Mouse (Mus musculus) embryonic fibroblast, embryonic 13.5 days (primary cell): ENCODE results near the gene Triap1. TPM values are rescaled to one million over a fixed set of nuclear protein-coding genes. Genes with fewer than 3 reads are reported as not detected.
"Not testable (repeated sequence)": the region's sequence is repeated elsewhere in the genome, so short reads cannot be mapped to it uniquely, and the experiment has no call there.

Source experiments
- H3K27ac ChIP-seq: 2 replicates; pipeline ENCODE4 v1.5.1; 2012; ENCODE audit warnings: low read length, control low read depth, inconsistent platforms; ENCODE audit not compliant: insufficient read depth
- H3K4me1 ChIP-seq: 2 replicates; pipeline ENCODE4 v1.6.1; 2011; ENCODE audit warnings: low read length; ENCODE audit not compliant: control insufficient read depth, insufficient read depth
- H3K4me3 ChIP-seq: 2 replicates; pipeline ENCODE4 v1.5.1; 2011; ENCODE audit warnings: mild to moderate bottlenecking, control low read depth, low read length; ENCODE audit not compliant: insufficient read depth
- CTCF ChIP-seq: IDR thresholded peaks from 2 replicates; pipeline ENCODE4 v1.5.1; 2011; ENCODE audit warnings: mild to moderate bottlenecking, control low read depth, low read length, moderate library complexity, borderline replicate concordance; ENCODE audit not compliant: insufficient read depth
- POLR2A ChIP-seq: IDR thresholded peaks from 2 replicates; pipeline ENCODE4 v1.6.1; 2011; ENCODE audit warnings: low read depth, mild to moderate bottlenecking, control low read depth, low read length, moderate library complexity
- polyA plus RNA-seq: library from polyadenylated mRNA; stranded (reverse); fragments of >200 nt; gene quantifications from 2 replicates; pipeline ENCODE4 v1.2.4, GENCODE M21; 2011; ENCODE audit warnings: low read depth; ENCODE audit not compliant: missing spikeins, insufficient read length

Triap1 gene
- polyA plus RNA-seq, 1 experiment, result 20.5 TPM

- no peaks in the 10 kb centered on the region for H3K4me1 ChIP-seq
- no peak for TF ChIP-seq POLR2A
- TF ChIP-seq CTCF, result no peak
- H3K27ac ChIP-seq, result no peak overlapping the region
- no peak overlapping the region for H3K4me3 ChIP-seq
Measured at GRCm38 (mm10) chr5:115374204-115374820, 33.3 kb downstream of the Triap1 start.

- no peak overlapping the region for H3K27ac ChIP-seq
- no peak overlapping the region for H3K4me3 ChIP-seq
- no peaks in the 10 kb centered on the region for H3K4me1 ChIP-seq
- TF ChIP-seq CTCF (no peak), POLR2A (no peak)
Measured at GRCm38 (mm10) chr5:115375436-115375835, 34.4 kb downstream of the Triap1 start.

- H3K4me1 ChIP-seq, H3K27ac ChIP-seq, H3K4me3 ChIP-seq: not testable (repeated sequence)
Measured at GRCm38 (mm10) chr5:115378882-115379281, 37.9 kb downstream of the Triap1 start.

- no peak overlapping the region for H3K27ac ChIP-seq
- no peak overlapping the region for H3K4me3 ChIP-seq
- H3K4me1 ChIP-seq, result no peaks in the 10 kb centered on the region
- TF ChIP-seq POLR2A, result no peak
- no peak for TF ChIP-seq CTCF
Measured at GRCm38 (mm10) chr5:115391935-115392334, 50.9 kb downstream of the Triap1 start.

- H3K4me1 ChIP-seq, result no peaks in the 10 kb centered on the region
- H3K27ac ChIP-seq, result no peak overlapping the region
- H3K4me3 ChIP-seq, result no peak overlapping the region
- no peak for TF ChIP-seq POLR2A
- no peak for TF ChIP-seq CTCF
Measured at GRCm38 (mm10) chr5:115392969-115393368, 51.9 kb downstream of the Triap1 start.

Other genes starting within 250 kb of the Triap1 start
- not detected in 2 replicates for gene Gm10401, start 242.9 kb upstream of the Triap1 start, polyA plus RNA-seq
- gene Acads, start 221.9 kb upstream of the Triap1 start, polyA plus RNA-seq, result 23.8 and 27.9 TPM in 2 replicates
- gene Unc119b, start 206.2 kb upstream of the Triap1 start, polyA plus RNA-seq, result 18.6 and 19.8 TPM in 2 replicates
- gene Mlec, start 183.0 kb upstream of the Triap1 start, polyA plus RNA-seq, result 182 and 220 TPM in 2 replicates
- gene Cabp1, start 146.8 kb upstream of the Triap1 start, polyA plus RNA-seq, result 2.2 and 3.3 TPM in 2 replicates
- 18.6 and 22.8 TPM in 2 replicates for gene Pop5, start 105.4 kb upstream of the Triap1 start, polyA plus RNA-seq
- gene Rnf10, start 68.3 kb upstream of the Triap1 start, polyA plus RNA-seq, result 163 and 168 TPM in 2 replicates
- gene Coq5, start 61.6 kb upstream of the Triap1 start, polyA plus RNA-seq, result 15.8 and 17.5 TPM in 2 replicates
- gene Dynll1, start 40.2 kb upstream of the Triap1 start, polyA plus RNA-seq, result 572 and 612 TPM in 2 replicates
- 90.7 and 96.9 TPM in 2 replicates for gene Srsf9, start 14.0 kb upstream of the Triap1 start, polyA plus RNA-seq
- gene Gatc, start within 50 bp of the Triap1 start, polyA plus RNA-seq, result 13.6 and 18.7 TPM in 2 replicates
- 280 and 336 TPM in 2 replicates for gene Cox6a1, start 7.8 kb downstream of the Triap1 start, polyA plus RNA-seq
- 4.8 and 9.1 TPM in 2 replicates for gene Msi1, start 88.4 kb downstream of the Triap1 start, polyA plus RNA-seq
- gene Pla2g1b, start 125.0 kb downstream of the Triap1 start, polyA plus RNA-seq, result not detected in 2 replicates
- gene Sirt4, start 143.5 kb downstream of the Triap1 start, polyA plus RNA-seq, result 12.8 and 18.5 TPM in 2 replicates
- gene Pxn, start 165.5 kb downstream of the Triap1 start, polyA plus RNA-seq, result 25.7 and 35.2 TPM in 2 replicates
- 3,023 and 3,024 TPM in 2 replicates for gene Rplp0, start 218.2 kb downstream of the Triap1 start, polyA plus RNA-seq
- 39.5 and 40.7 TPM in 2 replicates for gene Gcn1l1, start 224.0 kb downstream of the Triap1 start, polyA plus RNA-seq